Mouse (Mus musculus) cerebellum, adult 18-20 months (tissue): Measurements from ENCODE around the gene Gm8297.
"Not testable (repeated sequence)": the region's sequence is repeated elsewhere in the genome, so short reads cannot be mapped to it uniquely, and the experiment has no call there.

Experiments
- DNase-seq, 2 experiments: peaks; one replicate each; pipeline ENCODE4 v3.0.0; 2021

The Gm8297 gene

GRCm38 (mm10) chr14:4983635-4984034, at the start of gene Gm8297:
Gene Gm8297 (plus strand): TSS chr14:4983935.
- DNase-seq: not testable (repeated sequence)

- DNase-seq: not testable (repeated sequence)
Measured at GRCm38 (mm10) chr14:5015591-5015990, 31.9 kb downstream of the Gm8297 start, which contains the start of gene Gm3298. Gene Gm3298 (plus strand): TSS chr14:5015891.
